Mouse (Mus musculus): Measurements from ENCODE around the gene Tars2. TPM values are rescaled to one million over a fixed set of nuclear protein-coding genes. Genes with fewer than 3 reads are reported as not detected.
"Not testable (repeated sequence)": the region's sequence is repeated elsewhere in the genome, so short reads cannot be mapped to it uniquely, and the experiment has no call there.

Tars2 gene
- polyA plus RNA-seq, 1 experiment: 37.5 TPM

- DNase-seq (ENCODE audit: extremely low spot score in 1 of 2, low spot score in 1 of 2): no peak
These were observed 61.7 kb downstream of the Tars2 start for GRCm38 (mm10) chr3:95698286-95698685.

- DNase-seq (ENCODE audit: extremely low spot score in 1 of 2, low spot score in 1 of 2): no peak
These were observed 63.6 kb downstream of the Tars2 start for GRCm38 (mm10) chr3:95696360-95696759.

GRCm38 (mm10) chr3:95695796-95696195 is 64.2 kb downstream of the Tars2 start:
- DNase-seq (ENCODE audit: extremely low spot score in 1 of 2, low spot score in 1 of 2): no peak

GRCm38 (mm10) chr3:95694808-95695703 is 65.0 kb downstream of the Tars2 start:
- DNase-seq (ENCODE audit: extremely low spot score in 1 of 2, low spot score in 1 of 2): no peak

- DNase-seq (ENCODE audit: extremely low spot score in 1 of 2, low spot score in 1 of 2): no peak
These were observed 65.9 kb downstream of the Tars2 start for GRCm38 (mm10) chr3:95693821-95694807.

- no peak for DNase-seq (ENCODE audit: extremely low spot score in 1 of 2, low spot score in 1 of 2)
These were observed 67.3 kb downstream of the Tars2 start for GRCm38 (mm10) chr3:95692677-95693076.

GRCm38 (mm10) chr3:95690552-95690951 is 69.5 kb downstream of the Tars2 start:
- DNase-seq (ENCODE audit: extremely low spot score in 1 of 2, low spot score in 1 of 2): not testable (repeated sequence)

Other genes with a start within 250 kb of the Tars2 start
- gene Ctss, start 233.4 kb downstream of the Tars2 start, polyA plus RNA-seq (2012; rRNA removed): 72.3 and 95.0 TPM in 2 replicates
- not detected in 2 replicates for gene Hormad1, start 200.5 kb downstream of the Tars2 start, polyA plus RNA-seq (2012; rRNA removed)
- gene Golph3l, start 171.3 kb downstream of the Tars2 start, polyA plus RNA-seq (2012; rRNA removed): 15.7 and 16.8 TPM in 2 replicates
- gene Ensa, start 135.2 kb downstream of the Tars2 start, polyA plus RNA-seq (2012; rRNA removed): 154 and 164 TPM in 2 replicates
- 43.3 and 47.0 TPM in 2 replicates for gene Mcl1, start 101.4 kb downstream of the Tars2 start, polyA plus RNA-seq (2012; rRNA removed)
- 3.5 and 4.1 TPM in 2 replicates for gene Adamtsl4, start 72.3 kb downstream of the Tars2 start, polyA plus RNA-seq (2012; rRNA removed)
- 19.9 and 23.0 TPM in 2 replicates for gene Ecm1, start 20.6 kb downstream of the Tars2 start, polyA plus RNA-seq (2012; rRNA removed)
- 24.6 and 28.5 TPM in 2 replicates for gene Rprd2, start 58.7 kb upstream of the Tars2 start, polyA plus RNA-seq (2012; rRNA removed)
- 35.9 and 36.2 TPM in 2 replicates for gene Prpf3, start 95.7 kb upstream of the Tars2 start, polyA plus RNA-seq (2012; rRNA removed)
- 235 and 288 TPM in 2 replicates for gene Mrps21, start 111.3 kb upstream of the Tars2 start, polyA plus RNA-seq (2012; rRNA removed)
- gene Ciart, start 122.0 kb upstream of the Tars2 start, polyA plus RNA-seq (2012; rRNA removed): 37.2 and 42.7 TPM in 2 replicates
- gene BC028528, start 131.8 kb upstream of the Tars2 start, polyA plus RNA-seq (2012; rRNA removed): 15.0 and 16.2 TPM in 2 replicates
- 70.6 and 75.5 TPM in 2 replicates for gene Aph1a, start 133.8 kb upstream of the Tars2 start, polyA plus RNA-seq (2012; rRNA removed)
- gene Car14, start 144.5 kb upstream of the Tars2 start, polyA plus RNA-seq (2012; rRNA removed): 12.8 and 14.6 TPM in 2 replicates
- gene Anp32e, start 169.0 kb upstream of the Tars2 start, polyA plus RNA-seq (2012; rRNA removed): 117 and 123 TPM in 2 replicates
- gene Plekho1, start 235.8 kb upstream of the Tars2 start, polyA plus RNA-seq (2012; rRNA removed): 131 and 156 TPM in 2 replicates